Mouse (Mus musculus) E14TG2a.4 (cell line): ENCODE results near the gene Hils1.

ENCODE experiments used
- H3K27me3 ChIP-seq: 2 replicates; pipeline ENCODE4 v1.6.1; 2014; ENCODE audit warnings: low read length, control low read depth; ENCODE audit not compliant: insufficient read depth
- H3K36me3 ChIP-seq: 2 replicates; pipeline ENCODE4 v1.6.1; 2014; ENCODE audit warnings: low read length, control low read depth; ENCODE audit not compliant: insufficient read depth
- H3K4me1 ChIP-seq: replicated peaks from 2 replicates; pipeline ENCODE4 v1.6.1; 2014; ENCODE audit warnings: low read depth, low read length, control low read depth
- H3K4me3 ChIP-seq: replicated peaks from 2 replicates; pipeline ENCODE4 v1.5.1; 2014; ENCODE audit warnings: mild to moderate bottlenecking, low read length
- H3K9me3 ChIP-seq: 2 replicates; pipeline ENCODE4 v1.6.1; 2014; ENCODE audit warnings: low read length, control low read depth
- CTCF ChIP-seq: conservative IDR thresholded peaks from 2 replicates; pipeline ENCODE4 v1.5.1; 2014; ENCODE audit warnings: low read length
- NANOG ChIP-seq: IDR thresholded peaks from 2 replicates; pipeline ENCODE4 v1.6.1; 2014; ENCODE audit warnings: borderline replicate concordance, low read length, mixed read lengths
- POU5F1 ChIP-seq: IDR thresholded peaks from 2 replicates; pipeline ENCODE4 v1.6.1; 2014; ENCODE audit warnings: low read length, borderline replicate concordance

The Hils1 gene

GRCm38 (mm10) chr11:94933584-94933983 lies 33.8 kb upstream of the Hils1 start:
- TF ChIP-seq NANOG = no peak
- TF ChIP-seq CTCF = no peak
- no peak for TF ChIP-seq POU5F1
- H3K4me3 ChIP-seq = peak overlapping the region; percentile 20; the same call in 1 of the 2 replicates
- H3K36me3 ChIP-seq = no peaks in the 10 kb centered on the region
- H3K9me3 ChIP-seq = no peaks in the 10 kb centered on the region
- peaks cover 76% of the 10 kb centered on the region for H3K27me3 ChIP-seq
- H3K4me1 ChIP-seq = peaks cover 69% of the 10 kb centered on the region

DNA sequence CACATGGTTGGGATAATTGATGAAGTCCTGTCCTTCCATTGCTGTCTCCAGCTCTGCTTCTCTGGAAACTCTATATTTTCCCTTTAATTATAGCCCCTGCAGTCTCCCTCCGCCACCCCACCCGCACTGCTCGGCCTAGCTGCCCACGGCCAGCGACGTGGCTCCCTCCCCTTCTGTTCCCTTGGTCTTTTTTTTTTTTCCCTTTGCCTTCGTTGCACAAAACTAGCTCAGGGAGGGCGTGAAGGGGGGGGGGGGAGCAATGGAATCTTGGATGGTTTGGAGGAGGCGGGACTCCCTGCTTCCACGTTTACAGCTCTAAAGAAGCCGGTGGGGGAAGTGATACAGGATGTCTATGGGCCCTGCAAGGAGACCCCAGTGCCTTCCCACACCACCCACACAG lies 32.9 kb upstream of the Hils1 start:
- TF ChIP-seq POU5F1 = no peak
- no peak for TF ChIP-seq NANOG
- no peak for TF ChIP-seq CTCF
- Histone ChIP-seq H3K9me3 (no peaks in the 10 kb centered on the region), H3K27me3 (peaks cover 83% of the 10 kb centered on the region), H3K36me3 (no peaks in the 10 kb centered on the region), H3K4me1 (peaks cover 60% of the 10 kb centered on the region), H3K4me3 (no peak overlapping the region)

DNA sequence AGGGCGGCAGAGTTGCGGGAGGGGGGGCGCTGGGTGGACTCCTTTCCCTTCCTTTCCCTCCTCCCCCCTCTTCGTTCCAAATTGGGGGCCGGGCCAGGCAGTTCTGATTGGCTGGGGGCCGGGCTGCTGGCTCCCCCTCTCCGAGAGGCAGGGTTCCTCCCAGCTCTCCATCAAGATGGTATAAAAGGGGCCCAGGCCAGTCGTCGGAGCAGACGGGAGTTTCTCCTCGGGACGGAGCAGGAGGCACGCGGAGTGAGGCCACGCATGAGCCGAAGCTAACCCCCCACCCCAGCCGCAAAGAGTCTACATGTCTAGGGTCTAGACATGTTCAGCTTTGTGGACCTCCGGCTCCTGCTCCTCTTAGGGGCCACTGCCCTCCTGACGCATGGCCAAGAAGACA lies 31.3 kb upstream of the Hils1 start, which contains the start of gene Col1a1:
Gene Col1a1, plus strand, starts transcription at position 180 of the 400 bp plus-strand sequence.
- Histone ChIP-seq H3K4me3 (peak within 1 kb of the TSS; percentile 75), H3K27me3 (peaks cover 89% of the 10 kb centered on the region), H3K9me3 (no peaks in the 10 kb centered on the region), H3K4me1 (peaks cover 45% of the 10 kb centered on the region), H3K36me3 (no peaks in the 10 kb centered on the region)
- TF ChIP-seq NANOG (no peak), POU5F1 (no peak), CTCF (no peak)

DNA sequence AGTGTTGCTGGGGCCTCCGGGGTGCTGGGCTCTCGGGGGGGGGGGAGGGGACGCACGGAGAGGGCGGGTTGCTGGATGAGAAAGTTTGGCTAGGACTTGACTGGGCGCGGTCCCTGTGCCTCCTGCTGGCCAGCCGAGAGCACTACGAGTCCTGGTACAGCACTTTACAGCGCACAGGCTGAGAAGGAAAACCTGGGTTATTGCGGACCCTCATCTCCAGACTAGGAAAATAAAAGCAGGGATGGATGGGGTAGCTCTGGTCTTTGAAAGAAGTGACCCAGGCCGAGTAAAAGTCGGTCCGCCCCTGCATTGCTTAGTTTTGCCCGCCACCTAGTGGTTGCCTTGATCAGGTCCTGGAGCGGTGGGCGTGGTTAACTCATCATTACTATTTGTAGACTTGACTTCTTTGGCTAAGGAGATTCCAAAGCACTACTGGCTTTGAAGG lies 30.5 kb upstream of the Hils1 start:
- H3K9me3 ChIP-seq = no peaks in the 10 kb centered on the region
- peak overlapping the region; percentile 75 for H3K4me3 ChIP-seq
- TF ChIP-seq NANOG = no peak
- peak; percentile 80 for TF ChIP-seq CTCF
- H3K4me1 ChIP-seq = peaks cover 45% of the 10 kb centered on the region
- H3K27me3 ChIP-seq = peaks cover 92% of the 10 kb centered on the region
- no peaks in the 10 kb centered on the region for H3K36me3 ChIP-seq

GRCm38 (mm10) chr11:94937335-94937781 lies 30.0 kb upstream of the Hils1 start:
- Histone ChIP-seq H3K4me3 (peak overlapping the region; percentile 75), H3K36me3 (no peaks in the 10 kb centered on the region), H3K4me1 (peaks cover 45% of the 10 kb centered on the region), H3K9me3 (no peaks in the 10 kb centered on the region), H3K27me3 (peaks cover 92% of the 10 kb centered on the region)
- TF ChIP-seq POU5F1 (no peak), CTCF (no peak)

- H3K4me1 ChIP-seq = peaks cover 43% of the 10 kb centered on the region
- H3K4me3 ChIP-seq = peak overlapping the region; percentile 75
- H3K9me3 ChIP-seq = no peaks in the 10 kb centered on the region
- TF ChIP-seq CTCF (no peak), NANOG (no peak), POU5F1 (no peak)
- H3K36me3 ChIP-seq = no peaks in the 10 kb centered on the region
- peaks cover 92% of the 10 kb centered on the region for H3K27me3 ChIP-seq
Measured at GRCm38 (mm10) chr11:94937787-94938186, 29.6 kb upstream of the Hils1 start.

GRCm38 (mm10) chr11:94938296-94938695 lies 29.1 kb upstream of the Hils1 start:
- Histone ChIP-seq H3K36me3 (no peaks in the 10 kb centered on the region), H3K4me3 (0 out of 2 replicates have a peak overlapping the region, but pooled peaks have one; percentile 20), H3K9me3 (no peaks in the 10 kb centered on the region), H3K27me3 (peaks cover 92% of the 10 kb centered on the region), H3K4me1 (peaks cover 38% of the 10 kb centered on the region)
- no peak for TF ChIP-seq NANOG
- no peak for TF ChIP-seq POU5F1
- no peak for TF ChIP-seq CTCF

- Histone ChIP-seq H3K36me3 (no peaks in the 10 kb centered on the region), H3K9me3 (no peaks in the 10 kb centered on the region), H3K4me1 (peaks cover 28% of the 10 kb centered on the region), H3K4me3 (no peak overlapping the region), H3K27me3 (peaks cover 92% of the 10 kb centered on the region)
- peak; percentile 85 for TF ChIP-seq CTCF
- no peak for TF ChIP-seq NANOG
Measured at GRCm38 (mm10) chr11:94939280-94939679, 28.1 kb upstream of the Hils1 start.

- peaks cover 87% of the 10 kb centered on the region for H3K27me3 ChIP-seq
- no peak overlapping the region for H3K4me3 ChIP-seq
- H3K36me3 ChIP-seq = no peaks in the 10 kb centered on the region
- peaks cover 19% of the 10 kb centered on the region for H3K4me1 ChIP-seq
- TF ChIP-seq NANOG = no peak
- TF ChIP-seq POU5F1 = no peak
- no peaks in the 10 kb centered on the region for H3K9me3 ChIP-seq
Measured at GRCm38 (mm10) chr11:94941121-94941520, 26.3 kb upstream of the Hils1 start.
